Mouse (Mus musculus): ENCODE results near the gene Fiz1. TPM values are rescaled to one million over a fixed set of nuclear protein-coding genes. Genes with fewer than 3 reads are reported as not detected.

The Fiz1 gene
- total RNA-seq (2021), result 10 to 100 TPM; 17.7 to 18.2 TPM
- long read RNA-seq, experiment 1, transcript Fiz1-201 (3 exons, 2,546 nt), result major isoform, 11 of 14 reads
- long read RNA-seq, experiment 1, partial matches to known transcripts, result 0 of 14 reads
- long read RNA-seq, experiment 1, other reads (novel, unspliced or antisense), result 3 of 14 reads
- long read RNA-seq, experiment 2, transcript Fiz1-201 (3 exons, 2,546 nt), result major isoform, 11 of 15 reads
- long read RNA-seq, experiment 2, partial matches to known transcripts, result 0 of 15 reads
- long read RNA-seq, experiment 2, other reads (novel, unspliced or antisense), result 2 of 15 reads

GRCm38 (mm10) chr7:5014251-5015117, at the start of gene Fiz1, which contains the start of gene Zfp524:
TSS of gene Fiz1 (minus strand) at chr7:5014697.
TSS of gene Zfp524 (plus strand) at chr7:5014415.
- peak; percentile 96 for DNase-seq

DNA sequence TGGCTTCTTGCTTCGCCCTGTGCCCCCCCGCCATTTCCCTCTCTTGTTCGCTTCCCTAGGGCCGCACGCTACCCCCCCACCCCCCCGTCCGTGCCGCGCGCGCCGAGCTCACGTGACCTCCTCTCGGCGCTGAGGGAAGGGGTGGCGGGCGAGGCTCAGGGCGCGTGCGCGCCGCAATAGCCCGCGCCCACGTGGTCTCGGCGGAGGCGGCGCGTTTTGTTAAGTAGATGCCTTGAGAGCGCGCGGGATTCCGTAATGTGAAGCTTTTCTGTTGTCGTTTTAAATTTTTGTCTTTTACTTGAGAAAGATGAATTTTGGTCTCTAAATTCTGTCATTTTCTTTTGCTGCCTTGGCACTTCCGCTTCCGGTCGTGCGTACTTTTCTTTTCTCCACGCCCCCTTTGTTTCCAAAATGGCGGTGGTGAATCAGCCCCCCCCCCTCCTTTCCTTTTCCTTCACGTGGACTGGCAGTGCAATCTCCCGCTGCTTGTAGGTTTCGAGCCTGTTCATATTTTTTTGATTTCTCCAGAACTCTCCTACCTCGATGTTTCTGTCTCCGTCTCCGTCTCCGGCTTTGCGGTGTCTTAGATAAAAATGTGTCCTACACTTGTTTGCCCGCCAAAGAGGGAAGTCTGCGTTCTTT, 48.0 kb upstream of the Fiz1 start:
- no peak for DNase-seq

- peak; percentile 94 for DNase-seq
These were observed 47.4 kb upstream of the Fiz1 start, which contains the start of gene U2af2 for GRCm38 (mm10) chr7:5061774-5062359. TSS of gene U2af2 (plus strand) at chr7:5062143.

- DNase-seq, result peak; percentile 95
These were observed 46.7 kb upstream of the Fiz1 start for GRCm38 (mm10) chr7:5060944-5061773.

DNA sequence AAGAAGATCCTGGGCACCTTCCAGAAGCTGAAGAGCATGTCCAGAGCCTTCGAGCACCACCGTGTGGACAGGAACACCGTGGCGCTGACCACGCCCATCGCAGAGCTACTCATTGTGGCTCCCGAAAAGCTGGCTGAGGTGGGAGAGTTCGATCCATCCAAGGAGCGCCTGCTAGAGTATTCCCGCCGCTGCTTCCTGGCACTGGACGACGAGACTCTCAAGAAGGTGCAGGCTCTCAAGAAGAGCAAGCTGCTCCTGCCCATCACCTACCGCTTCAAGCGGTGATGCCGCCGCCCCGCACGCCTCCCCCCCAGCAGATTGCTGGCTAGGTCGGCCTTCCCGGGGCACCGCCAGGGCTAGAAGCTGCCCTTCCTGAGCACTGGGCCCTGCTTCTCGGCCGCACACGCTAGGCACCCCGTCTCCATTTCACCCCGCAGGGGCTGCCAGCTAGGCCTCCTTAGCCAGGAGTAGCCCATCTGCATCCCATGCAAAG, 45.8 kb upstream of the Fiz1 start:
- peak; percentile 60 for DNase-seq

DNA sequence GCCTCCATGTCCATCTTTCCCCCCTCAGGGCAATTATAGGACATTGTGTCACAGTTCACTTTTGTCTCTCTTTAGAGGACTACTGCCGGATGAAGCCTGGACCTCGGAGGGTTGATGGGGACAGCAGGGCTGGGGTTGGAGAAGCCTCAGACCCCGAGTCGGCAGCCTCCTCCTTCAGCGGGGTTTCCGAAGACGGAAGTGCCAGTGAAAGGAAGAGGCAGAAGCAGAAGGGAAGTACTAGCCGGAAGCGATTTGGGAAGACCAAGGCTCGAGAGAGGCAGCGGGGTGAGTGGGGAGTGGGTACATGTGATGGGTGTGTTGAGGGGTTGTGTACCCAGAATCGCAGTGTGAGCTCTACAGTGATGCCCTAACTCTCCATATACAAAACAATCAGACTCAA, 44.9 kb upstream of the Fiz1 start:
- no peak for DNase-seq

DNA sequence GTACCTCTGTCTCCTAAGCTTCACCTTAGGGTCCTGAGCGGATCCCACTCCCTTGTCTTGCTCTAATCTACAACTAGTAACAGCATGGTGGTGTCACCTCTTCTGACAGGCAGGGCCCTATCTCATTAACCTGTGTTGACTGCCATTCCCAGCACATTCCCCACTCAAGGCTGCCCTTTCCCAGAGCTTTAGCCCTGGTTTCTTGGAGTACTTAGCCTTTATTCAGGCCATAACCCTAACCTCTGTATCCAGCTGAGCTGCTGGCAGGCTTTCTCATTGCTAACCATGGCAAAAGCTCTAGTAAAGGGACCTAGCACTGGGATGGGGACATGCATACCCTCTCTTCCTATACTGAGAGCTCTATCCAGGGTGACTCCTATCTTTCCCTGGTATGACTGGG, 44.1 kb upstream of the Fiz1 start:
- DNase-seq, result no peak

- no peak for DNase-seq
These were observed 43.3 kb upstream of the Fiz1 start for GRCm38 (mm10) chr7:5057804-5058203.

- no peak for DNase-seq
These were observed 42.9 kb upstream of the Fiz1 start for GRCm38 (mm10) chr7:5057381-5057780.

GRCm38 (mm10) chr7:5056651-5057263, 42.3 kb upstream of the Fiz1 start:
- DNase-seq, result no peak

DNA sequence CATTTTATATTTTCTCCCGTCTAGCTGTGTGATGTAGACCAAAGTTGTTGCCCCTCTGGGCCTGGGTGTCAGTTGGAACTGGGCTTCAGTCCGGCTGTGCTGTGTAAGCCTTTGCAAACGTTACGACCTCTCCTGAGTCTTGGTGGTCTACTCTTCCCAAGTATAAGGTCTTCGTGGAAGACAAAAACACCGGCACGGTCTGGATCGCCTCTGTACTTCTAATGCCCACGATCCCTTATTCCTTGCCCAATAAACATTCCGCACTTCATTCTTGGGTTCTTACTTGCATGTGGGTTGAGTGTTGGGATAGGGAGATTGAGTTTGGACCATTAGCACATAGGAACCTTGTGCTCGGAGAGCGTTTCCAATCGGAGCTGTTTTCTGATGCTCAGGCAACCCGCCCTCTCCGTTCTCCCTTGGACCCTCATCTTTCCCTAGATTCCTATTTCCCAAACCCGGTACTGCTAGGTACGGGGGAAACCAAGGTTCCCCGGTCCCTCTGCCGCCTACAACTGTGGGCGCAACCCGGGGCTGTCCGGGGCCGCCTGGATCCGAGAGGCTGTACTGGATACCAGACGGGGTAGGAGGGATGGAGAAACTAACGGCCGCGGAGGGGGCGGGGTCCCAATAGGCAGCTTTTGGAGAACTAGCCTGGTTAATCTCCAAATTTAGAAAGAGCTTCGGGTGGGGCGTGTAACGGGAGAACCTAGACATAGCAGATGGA, 39.1 kb upstream of the Fiz1 start:
- DNase-seq, result no peak

GRCm38 (mm10) chr7:5052931-5053343, 38.4 kb upstream of the Fiz1 start:
- no peak for DNase-seq

DNA sequence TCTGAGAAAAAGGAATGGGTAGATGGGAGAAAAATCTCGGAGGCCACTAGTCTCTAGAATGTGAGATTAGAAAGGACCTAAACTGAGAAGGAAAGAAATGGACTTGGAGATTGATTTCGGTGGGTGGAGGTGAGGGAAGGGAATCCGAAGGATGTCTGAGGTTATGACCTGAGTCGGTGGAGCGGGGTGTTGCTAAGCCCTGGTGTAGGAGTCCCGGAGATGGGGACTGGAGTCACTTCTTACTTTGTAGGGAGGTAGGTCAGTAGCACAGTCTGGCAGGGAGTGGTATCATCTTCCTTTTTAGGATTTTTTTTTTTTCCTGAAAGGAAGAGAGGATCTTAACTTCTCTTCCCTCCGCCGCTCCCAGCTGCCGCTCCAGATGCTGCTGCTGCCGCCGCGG, 37.9 kb upstream of the Fiz1 start:
- DNase-seq, result no peak

DNA sequence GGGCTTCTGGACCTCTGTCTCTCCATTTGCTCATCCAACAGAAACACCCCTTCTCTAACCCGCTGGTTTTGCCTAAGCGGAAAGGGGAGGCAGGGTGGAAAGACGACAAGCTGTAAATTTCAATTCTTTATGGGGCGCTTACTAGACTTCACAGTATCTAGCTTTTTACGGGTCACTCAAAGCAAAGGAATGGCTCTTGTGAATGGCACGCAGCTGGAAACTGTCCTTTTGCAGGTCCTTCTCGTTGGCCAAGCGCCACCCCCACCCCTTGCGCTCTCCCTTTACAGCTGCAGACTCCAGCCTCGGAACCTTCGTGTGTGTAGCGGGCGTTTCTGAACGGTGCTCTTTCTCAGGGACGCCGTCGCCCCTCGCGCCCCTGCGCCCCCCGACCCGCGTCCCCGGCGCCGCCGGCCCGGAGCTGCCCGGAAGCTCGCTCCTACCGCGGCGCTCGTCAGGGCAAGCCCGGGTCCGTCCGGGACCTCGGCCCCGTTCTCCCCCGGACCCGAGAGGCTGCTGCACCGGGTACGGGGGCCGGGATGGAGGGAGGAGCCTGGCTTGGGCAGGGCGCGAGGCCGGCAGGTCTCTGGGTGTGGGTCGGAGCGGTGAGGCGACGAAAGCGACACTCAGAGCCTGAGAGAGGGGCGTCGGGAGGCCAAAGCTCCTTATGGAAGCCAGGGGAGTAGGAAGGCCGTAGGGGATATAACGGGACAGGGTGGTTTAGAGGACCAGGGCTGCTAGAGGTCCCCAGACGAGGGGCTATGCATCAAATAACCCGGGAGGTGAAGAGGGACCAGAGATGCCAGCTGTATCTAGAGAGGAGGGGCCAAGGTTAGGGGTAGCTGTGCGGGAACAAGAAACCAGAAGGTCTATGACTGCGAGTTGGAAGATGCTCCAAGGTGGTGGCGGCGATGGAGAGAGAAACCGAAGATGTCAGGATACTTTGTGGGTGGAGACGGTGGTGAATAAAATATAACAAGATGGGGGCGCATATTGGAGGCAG, 37.0 kb upstream of the Fiz1 start, which contains the start of gene Zfp580:
Gene Zfp580 (plus strand): TSS at position 346 of the 1,000 bp plus-strand sequence.
- DNase-seq, result peak; percentile 74

GRCm38 (mm10) chr7:5047313-5047712, 32.8 kb upstream of the Fiz1 start:
- no peak for DNase-seq

DNA sequence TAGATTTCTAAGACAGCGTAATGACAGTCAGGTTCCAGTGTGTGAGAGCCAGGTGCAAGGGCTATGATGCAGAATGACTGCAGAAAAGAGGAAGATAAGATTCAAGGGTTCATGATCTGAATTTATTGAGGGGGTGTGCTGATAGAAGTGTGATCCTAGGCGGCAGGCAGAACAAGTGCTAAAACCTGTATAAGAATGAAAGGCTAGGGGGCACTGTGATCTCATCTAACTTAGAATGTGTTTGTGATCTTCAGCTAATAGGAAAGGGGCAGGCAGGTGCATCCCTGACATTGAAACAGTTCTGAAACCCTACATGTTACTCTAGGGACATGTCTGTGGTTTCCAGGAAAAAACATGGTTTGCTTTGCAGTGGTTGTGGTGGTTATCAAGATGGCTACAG, 31.6 kb upstream of the Fiz1 start:
- no peak for DNase-seq

- no peak for DNase-seq
These were observed 30.5 kb upstream of the Fiz1 start for GRCm38 (mm10) chr7:5044981-5045380.

GRCm38 (mm10) chr7:5038940-5039339, 24.4 kb upstream of the Fiz1 start:
- no peak for DNase-seq
